Mouse (Mus musculus): ENCODE data around the gene Cnnm2.

DNA sequence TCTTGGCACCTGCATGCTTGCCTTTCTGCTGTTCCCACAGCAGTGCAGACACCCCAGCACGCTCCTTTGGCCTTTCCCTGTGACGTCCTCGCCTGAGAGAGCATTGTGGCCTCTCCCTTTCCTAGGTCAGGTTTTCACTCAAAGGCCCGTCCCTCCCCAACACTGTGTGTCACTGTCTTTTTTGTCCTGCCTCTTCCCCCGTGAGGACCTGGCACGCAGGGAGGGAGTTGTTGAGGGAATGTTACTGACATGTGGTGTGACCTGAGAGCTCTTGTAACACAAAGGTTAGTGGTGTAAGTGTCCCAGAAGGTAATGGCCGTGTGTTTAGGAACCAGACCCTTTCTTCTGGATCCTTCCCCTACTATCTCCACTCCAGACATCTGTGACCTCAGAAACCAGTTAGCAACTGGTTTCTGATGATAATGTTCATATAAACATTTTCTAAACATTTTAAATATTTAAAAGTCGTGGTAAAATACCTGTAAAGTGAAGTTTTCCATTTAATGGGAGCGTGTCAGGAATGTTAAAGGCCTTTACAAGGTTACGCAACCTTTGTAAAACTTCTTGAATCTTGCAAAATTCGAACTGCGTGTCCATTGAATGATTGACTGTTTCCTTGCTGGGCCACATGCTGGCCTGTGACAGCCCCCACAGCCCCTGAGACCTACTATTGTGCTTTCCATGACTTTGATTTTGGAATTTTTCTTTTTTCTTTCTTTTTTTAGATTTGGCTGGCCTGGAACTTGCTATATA is 16.7 kb downstream of the Cnnm2 start:
- TF ChIP-seq POLR2A (IDR thresholded peaks at IDR 0.05; ENCODE audit: low read depth, low read length) (no peak), CTCF (IDR thresholded peaks at IDR 0.05; ENCODE audit: extremely low read depth, insufficient read depth, insufficient read length, insufficient replicate concordance) (no peak)

All from spleen, adult 2 months (tissue).